Mouse (Mus musculus) thymus, postnatal 4 days (tissue): Measurements from ENCODE around the gene Rtl6.
A peak's percentile ranks its signal among the peaks of the same experiment; 100 is the strongest.

Experiments used
- DNase-seq: peaks from one replicate; pipeline ENCODE4 v3.0.0; 2021

The Rtl6 gene

DNA sequence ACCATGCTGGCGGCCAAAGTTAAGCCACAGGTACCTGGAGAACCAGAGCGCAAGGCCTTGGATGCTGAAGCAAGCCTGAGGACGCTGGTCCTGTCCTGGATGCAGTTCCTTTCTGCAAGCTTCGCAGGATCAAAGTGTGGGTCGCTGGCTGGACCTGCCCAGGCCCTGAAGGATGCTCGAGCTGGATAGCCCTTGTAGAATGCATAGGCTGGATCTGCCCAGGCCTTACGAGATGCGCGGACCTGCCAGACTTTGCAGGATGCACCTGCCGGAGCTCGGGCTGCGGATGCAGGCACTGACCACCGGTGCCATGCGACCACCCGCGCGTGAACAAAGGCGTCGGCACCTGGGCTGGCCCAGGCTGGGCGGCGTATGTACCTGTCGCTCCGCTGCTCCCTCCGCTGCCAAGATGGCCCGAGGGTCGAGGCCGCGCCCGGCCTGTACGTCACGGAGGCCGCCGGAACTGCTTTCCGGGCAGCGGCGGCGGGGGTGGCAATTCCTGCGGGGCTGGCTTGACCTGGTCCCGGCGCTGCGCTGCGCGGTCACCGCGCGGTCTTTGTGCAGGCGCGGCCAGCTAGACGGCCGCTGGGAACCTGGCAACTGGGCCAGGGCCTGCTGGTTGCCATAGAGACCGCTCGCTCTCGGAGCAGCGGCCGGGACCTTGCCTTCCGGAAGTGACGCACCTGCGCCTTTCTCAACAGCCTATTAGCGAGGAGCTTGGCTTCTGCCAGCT is at the start of gene Rtl6:
Gene Rtl6, minus strand, starts transcription at position 635 of the 733 bp plus-strand sequence.
- peak; percentile 85 for DNase-seq

DNA sequence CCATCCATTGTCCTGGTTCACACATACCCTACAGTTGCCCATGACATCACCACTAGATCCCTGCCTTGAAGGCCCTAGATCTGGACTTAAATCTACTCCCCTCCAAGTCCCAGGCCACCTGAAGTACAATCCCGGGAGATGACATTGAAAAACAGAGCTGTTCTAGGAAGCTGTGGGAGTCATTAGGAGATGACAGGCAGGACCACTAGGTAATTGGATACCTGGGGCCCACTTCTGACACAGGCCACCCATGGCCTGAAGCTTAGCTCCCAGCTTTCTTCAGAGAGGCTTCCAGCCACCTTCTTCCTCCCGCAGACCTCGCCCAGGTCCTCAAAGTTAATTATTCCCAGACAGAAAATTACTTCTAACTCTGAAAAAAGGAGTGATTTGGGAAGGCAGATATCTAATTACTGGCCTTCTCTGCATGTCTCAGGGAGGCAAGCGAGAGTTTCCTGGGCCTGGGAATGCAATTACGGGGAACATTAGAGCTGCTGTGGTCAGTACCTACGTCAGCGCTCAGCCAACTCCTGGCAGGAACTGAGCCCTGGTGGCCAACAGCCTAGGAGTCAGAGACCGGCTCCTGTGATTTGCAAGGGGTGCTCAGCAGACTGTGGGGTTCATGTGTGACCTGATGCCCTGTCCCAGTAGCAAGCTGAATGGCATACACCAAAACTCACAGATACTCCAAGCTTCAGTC is 45.8 kb upstream of the Rtl6 start:
- DNase-seq: no peak

DNA sequence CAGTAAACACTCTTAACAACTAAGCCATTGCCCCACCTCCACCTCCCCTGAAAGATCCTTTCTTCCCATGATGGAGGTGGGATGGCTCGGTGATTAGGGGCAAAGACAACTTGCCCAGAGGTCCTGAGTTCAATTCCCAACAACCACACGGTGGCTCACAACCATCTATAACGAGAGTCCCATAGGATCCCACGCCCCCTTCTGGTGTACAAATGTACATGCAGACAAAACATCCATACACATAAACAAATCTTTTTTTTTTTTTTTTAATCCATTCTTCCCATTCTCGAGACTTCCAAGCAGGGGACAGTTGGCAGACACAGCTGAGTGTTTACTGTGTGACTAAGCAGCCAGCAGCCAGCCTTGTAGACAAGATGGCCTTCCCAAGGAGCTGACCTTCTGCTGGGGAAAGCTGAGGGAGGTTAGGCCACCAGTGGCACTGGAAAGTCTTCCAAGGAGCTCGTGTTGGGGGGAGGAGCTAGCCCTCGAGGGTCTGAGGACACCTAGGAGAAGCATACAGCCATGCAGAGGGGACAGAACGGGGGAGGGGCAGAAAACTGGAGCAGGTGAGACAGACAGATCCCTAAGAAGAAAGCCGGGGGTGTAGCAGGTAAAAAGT is 43.5 kb upstream of the Rtl6 start:
- DNase-seq: no peak

DNA sequence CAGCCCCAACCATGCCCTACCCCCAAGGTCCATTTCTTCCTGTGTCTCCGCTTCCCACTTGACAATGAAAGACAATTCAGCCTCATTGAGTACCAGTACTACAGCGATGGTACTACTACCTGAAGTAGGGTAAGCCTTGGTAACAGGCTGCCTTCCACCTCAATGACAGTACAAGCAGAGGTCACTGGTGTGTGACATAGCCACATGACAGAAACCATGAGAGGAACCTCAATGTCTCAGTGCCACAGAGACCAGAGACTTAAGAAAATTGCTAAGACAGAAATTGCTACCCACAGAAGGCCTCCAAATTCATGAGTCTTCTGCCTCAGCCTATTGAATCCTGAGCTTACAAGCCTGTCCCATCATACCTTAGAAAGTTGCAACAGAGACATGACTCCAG is 41.3 kb upstream of the Rtl6 start:
- DNase-seq: no peak

DNA sequence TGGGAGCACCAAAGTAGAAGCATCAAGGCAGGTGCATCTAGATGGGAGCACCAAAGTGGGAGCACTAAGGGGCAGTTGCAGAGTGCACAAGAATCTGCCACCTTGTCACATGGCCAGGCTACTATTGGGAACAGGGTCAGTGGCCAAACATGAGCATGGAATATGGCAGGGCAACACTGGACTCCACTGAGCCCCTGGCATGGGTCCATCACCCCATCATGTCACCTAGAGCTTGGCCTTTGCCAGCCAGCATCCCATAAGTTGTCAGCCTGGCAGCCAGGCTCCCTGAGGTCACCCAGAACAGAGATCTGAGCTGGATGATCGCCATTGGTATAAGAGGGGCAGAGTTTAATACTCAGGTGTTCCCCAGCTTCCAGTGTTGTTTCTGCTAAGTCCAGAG is 40.2 kb upstream of the Rtl6 start:
- no peak for DNase-seq

DNA sequence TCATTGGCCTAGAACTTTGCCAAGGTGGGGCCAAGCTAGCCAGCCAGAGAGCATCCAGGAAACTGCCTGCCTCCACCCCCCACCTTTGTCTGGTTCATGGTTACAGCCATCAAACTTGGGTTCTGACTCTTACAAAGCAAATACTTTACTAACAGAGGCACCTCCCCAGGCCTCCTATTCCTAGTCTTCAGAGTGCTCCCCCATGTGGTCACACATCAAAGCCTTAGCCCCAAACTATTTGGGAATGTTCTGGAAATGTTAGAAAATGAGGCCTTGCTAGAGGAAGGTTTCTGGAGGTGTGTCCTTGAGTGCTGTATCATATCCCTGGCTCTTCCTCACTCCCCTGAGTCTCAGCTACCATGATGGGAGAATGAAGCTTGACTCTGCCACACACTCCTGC is 39.4 kb upstream of the Rtl6 start:
- DNase-seq: peak; percentile 50

DNA sequence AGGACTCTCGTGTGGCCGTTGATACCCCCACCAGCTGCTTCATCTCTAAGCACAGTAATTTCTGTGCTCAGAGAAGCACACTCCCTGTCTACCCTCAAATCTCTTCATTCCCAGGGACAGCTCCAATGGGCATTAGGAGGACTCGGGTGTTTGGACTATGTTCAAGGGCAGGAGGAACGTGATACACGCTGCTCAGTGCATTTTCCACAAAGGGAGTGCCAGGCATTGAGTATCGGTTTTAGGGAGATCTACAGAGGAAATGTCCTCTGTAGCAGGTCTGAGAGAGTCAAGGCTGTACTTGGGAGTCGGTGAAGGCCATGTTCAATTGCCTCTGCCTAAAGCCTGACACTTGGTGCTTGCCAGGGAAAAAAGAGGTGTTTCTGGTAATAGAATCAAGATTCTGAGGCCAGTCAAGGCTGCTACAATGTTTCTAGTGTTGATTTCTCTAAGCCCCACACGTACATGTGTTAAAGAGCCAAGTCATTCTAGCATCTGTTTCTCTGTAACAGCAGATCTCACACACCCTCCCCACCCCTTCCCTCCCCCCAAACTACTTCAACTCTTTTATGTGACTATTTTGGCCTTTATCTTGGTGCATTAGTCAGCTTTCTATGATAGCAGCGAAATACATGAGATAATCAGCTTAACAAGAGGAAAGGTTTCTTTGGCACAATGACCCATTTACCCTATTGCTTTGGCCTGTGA is 37.8 kb upstream of the Rtl6 start:
- DNase-seq: no peak

DNA sequence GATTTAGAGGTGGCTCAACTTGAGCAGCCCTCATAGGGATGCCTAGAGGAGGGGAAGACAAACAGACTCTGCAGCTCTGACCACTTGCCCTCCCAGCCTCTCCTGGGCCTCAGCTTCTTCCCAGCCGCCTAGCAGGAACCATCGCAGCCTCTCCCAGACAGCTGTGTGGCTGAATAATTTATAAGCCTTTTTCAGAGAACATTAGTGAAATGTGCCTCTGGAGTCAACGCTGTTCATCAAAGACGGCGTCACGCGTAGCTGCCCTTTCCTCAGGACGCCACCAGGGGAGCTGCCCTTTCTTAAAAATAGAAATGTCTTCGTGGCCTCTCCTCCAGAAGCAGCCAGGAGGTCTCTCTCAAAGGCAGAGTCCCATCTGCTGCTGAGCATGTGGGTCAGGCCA is 35.9 kb upstream of the Rtl6 start:
- DNase-seq: peak; percentile 61

DNA sequence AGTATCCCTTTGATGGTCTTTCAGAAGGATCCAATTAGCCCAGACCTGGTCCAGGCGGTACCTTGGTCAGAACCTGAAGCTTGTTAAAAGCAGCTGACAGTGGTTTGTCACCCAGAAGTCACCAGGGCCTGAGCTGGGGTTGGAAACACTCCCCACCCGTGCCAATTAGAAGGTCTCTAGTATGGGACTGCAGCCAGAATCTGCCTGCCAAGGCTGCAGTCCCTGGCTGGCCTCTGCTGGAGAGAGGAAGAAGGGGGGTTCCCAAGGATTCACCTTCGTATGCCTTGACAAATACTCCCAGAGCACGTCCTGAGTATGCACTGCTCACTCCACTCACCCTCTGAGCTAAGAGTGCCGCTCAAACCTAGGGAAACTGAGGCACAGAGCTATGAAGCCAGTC is 34.6 kb upstream of the Rtl6 start:
- no peak for DNase-seq

DNA sequence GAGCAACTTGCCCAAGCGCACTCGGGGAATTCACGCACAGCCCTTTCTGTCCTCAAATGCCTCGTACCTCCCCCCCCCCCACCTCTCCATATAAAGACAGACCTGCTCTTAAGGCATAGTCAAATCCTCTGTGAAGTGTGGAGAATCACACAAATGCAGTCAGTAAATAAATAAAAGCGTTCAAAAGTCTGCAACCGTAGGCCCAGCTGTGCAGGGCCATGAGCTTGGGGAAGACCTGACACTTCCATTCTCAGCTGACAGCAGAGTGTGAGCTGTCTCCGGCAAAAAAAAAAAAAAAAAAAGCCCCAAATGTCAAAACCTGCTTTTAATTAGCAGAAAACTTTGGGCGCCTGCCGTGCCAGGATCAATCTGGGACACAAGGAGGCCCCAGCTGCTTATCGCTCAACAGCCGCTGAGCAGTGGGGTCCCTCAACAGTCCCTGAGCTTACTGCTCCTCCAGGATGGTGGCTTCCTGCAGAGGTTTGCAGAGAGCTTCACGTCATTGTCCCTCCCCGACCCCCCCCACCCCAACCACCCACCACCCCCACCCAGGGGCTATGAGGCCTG is 34.0 kb upstream of the Rtl6 start:
- no peak for DNase-seq

DNA sequence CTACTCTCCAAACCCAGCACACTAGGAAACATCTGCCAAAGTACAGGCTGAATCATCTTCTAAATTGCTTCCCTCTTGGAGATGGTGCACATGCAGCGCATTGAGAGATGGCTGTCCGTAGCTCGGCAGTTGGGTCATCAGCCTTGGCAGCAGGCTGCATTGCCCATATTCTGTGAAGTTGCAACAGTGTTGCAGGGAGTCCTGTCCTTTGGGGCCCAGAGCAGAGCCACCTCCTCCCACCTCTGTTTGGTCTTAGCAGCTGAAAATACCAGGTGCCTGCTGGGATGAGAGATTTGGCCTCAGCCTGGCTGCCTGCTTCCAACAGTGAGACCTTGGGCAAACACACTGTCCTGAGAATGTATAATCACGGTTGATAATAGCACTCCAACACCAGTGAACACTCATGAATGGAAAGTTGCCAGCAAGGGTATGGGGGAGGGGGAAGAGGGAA is 30.8 kb upstream of the Rtl6 start:
- DNase-seq: no peak

DNA sequence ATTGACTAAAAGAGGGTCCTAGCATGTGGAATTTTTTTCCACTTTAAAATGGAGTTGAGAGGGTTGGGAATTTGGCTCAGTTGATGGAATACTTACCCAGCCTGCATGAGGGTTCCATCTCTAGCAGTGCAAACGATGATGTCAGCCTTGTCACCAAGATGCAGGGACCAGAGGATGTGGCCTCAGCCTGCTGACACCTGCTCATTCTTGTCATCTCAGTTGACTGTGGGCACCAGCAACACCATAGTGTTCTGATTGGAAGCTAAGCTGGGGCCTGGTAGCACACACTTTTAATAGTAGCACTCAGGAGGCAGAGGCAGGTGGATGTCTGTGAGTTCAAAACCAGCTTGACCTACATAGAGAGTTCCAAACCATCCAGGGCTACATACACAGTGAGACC is 21.0 kb upstream of the Rtl6 start:
- no peak for DNase-seq

DNA sequence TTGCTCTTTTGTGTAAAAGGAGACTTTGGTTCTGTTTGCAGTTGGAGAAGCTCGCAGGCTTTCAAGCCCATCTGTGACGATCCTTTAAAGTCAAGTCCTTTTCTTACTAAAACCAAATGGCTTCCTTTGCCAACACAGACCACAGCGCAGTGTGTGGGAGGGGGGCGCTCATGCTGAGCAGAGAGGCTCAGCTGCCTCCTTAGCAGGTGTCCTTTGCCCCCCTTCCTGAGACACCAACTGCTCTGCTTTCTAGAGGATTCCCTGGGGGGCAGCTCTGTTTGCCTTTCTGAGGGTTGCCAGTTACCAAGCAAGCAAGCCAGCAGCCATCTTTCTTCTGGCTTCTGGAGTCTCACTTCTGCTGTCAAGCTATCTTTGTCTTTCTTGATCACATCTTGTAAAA is 19.4 kb upstream of the Rtl6 start:
- DNase-seq: peak; percentile 82

DNA sequence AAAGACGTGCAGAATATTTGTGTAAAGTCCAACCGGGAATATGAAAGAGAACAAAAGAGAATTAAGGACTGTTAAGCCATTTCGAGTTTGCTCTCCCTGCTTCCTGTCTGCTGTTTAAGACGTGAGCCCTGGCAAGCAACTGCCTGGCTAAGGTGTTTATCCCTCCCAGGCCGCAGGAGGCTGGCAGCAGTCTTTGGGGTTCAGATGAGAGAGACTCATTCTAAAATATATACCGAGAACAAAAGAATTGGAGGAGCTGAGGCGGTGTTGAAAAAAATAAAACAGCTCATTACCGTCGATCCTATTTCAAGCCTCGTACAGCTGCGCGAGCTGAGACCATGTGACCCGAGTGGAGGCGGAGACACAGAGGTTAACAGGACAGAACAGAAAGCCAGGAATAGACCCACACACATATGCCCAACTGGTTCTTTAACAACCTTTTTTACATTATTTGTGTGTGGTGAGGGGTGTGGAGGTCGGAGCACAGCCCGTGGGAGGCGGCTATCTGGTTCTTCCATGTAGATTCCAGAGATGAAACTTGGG is 9.0 kb upstream of the Rtl6 start:
- DNase-seq: no peak

DNA sequence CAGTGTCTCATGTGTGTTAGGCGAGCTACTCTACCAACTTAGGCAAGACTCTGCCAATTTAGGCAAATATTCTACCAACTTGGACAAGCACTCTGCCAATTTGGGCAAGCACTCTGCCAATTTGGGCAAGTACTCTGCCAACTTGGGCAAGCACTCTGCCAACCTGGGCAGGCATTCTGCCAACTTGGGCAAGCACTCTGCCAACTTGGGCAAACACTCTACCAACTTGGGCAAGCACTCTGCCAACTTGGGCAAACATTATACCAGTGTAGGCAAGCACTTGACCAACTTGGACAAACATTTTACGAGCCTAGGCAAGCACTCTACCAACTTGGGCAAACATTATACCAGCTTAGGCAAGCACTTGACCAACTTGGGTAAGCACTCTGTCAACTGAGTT is 3.9 kb upstream of the Rtl6 start:
- no peak for DNase-seq

DNA sequence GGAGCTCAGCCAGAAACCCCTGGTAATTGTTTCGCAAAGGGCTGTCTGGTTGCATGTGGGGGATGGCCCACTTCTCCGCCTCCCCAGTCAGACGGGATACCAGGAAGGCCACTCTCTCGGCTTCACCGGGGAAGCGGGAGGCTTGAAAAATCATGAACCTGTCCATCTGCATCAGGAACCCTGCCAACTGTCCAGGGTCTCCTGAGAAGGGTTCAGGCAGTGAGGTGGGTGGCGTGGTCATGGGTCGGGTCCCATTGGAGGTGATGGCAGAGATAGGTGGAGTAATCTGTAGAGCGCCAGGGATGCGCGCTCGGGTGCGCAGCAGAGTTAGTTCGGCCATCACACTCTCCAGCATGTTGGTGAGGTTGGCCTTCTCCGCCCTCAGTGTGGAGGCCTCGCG is 949 bp downstream of the Rtl6 start:
- DNase-seq: no peak

DNA sequence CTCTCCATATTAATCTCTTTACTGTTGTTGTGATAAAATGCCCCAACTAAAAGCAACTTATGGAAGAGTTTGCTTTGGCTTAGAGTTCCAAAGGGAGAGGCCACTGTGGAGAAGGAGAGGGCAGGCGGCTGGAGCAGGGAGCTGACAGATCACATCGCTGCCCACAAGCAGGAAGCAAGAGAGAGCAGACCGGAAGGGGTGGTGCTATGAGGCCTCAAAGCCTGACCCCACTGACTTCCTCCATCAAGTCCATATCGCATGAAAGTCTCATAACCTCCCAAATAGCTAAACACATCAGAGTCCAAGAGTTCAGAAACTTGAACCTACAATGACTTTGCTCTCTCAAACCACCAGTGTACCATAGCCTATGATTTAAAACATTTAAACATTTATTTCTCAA is 6.6 kb downstream of the Rtl6 start:
- DNase-seq: no peak

DNA sequence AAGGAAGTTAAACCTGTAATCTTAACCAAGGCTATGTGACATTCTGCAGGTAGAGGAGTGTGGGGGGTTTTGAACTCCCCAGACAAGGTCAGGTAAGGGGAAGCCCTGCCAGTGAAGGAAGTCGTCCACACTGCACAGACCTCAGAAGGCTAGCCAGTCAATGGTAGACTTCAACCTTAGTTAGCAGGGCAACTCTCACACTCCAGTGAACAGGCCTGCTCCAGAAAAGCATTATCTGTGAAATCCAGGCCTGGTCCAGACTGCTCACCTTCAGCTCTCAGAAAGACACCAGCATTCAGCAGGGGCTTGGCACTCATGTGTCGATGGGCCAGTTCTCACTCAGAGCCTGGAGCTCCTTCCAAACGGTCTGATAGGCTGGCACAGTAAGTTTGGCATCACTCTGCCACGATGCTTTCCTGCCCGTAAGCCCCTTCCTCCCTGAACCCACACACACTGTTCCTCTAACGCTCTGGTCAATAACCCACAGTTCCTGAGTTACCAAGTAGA is 8.3 kb downstream of the Rtl6 start:
- DNase-seq: no peak

DNA sequence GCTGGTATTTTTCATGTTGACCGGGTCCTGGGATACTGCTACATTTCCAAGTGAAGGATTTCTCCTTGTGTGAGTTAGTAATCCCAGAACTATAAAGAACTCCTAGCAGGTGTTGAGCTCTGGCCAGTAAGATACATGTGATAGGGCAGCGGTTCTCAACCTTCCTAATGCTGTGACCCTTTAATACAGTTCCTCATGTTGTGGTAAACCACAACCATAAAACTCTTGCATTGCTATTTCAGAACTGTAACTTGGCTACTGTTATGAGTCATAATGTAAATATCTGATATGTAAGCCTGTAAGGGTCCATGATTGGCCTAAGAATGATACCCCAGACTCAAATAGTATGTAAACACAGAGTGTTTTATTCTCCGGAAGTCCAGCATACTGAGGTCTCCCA is 11.6 kb downstream of the Rtl6 start:
- no peak for DNase-seq

DNA sequence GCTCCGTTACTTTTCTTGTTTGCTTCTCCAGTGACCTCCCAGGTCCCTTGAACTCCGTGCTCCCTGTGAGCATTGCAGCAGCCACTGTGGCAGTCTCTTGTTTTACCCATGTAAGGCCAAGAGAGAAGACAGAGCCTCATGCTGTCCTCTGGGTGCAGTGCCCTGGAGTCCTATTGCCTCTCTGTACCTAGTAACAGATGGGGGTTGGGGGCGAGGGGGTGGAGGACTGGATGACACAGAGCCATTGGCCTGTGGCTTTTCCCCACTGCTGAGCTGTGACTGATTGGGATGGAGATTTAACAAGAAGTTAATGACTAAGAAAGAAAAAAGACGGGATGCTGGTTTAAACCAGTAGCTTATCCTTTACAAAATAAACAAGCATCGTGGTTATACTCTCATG is 16.4 kb downstream of the Rtl6 start:
- DNase-seq: no peak

DNA sequence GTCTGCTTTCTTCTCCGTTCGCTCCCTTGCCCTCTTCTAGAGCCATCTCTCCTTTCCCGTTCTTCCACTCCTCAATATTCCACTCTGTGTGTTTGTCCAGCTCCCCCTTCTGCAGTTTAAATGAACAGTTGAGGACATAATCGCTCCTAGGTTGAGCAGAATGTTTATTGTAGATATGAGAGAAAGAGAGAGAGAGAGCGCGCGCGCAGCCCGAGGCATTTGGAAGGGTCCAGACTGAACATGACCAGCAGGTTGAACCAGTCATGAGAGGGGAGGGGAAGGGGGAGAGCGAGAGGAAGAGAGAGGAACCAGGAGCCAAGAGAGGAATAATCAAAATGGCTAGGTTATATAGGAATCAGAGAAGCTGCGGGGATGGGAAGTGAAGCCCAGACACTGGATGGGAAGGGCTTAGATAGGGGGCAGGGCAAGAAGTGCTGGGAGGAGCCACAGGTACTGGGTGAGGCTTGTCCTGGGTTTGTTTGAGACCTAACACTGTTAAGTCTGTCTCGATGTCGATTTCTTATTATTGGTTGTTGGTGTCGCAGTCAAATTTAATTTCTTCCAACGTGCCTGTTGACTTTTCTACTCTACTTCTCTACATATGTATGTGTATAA is 18.5 kb downstream of the Rtl6 start:
- DNase-seq: no peak

DNA sequence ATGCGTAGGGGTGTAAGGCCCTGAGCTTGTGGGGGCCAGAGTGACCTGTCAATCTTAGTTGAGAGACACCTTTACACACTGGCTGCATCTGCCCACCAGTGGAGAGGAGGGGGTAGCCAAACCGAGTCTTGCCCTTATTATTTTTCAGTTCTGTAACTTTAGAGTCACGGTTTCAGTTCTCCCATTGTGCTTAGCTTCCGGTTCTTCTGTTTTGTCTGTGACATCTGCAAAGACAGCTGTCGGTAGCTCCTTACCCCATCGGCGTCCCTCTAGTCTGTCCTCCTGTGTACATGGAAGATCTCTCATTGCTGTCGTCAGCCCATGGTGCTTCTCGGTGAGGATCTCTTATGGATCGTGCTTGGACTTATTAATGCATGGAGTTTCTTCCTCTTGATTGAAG is 20.5 kb downstream of the Rtl6 start:
- no peak for DNase-seq
